Mouse (Mus musculus) kidney, adult 8-10 months (tissue): Measurements from ENCODE around the gene Mt2.

Source experiments
- DNase-seq, 2 experiments: peaks; one replicate each; pipeline ENCODE4 v3.0.0; 2022

Mt2 gene

DNA sequence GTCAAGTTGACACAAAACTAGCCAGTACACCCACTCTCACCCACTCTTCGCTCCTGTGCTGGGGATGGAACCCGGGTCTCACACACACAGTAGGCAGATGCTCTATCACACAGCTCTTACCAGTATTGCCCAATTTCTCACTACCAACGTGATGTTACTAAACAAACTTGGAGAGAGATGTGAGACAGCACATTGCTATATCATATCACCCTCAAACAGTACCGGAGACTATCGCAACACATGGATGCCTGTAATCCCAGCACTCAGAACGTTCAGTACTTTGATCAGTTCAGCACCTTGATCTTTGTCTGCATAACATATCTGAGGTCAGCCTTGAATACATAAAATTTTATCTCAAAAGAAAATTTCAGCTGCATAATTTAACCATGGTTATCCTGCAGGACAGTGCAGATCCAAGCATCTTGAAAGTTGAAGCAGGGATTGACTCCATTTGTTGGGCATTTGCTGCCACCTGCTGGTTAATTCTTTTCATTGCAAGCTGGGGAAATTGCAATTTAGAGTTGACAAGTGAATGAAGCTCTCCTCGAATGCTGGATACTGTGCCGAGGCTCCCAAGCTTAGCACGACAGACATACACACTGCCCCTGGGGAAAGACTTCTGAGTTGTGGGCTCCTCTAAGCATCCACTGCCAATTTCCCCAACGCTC, 26.9 kb downstream of the Mt2 start:
- peak in 1 of 2 experiments; percentile 65 for DNase-seq

DNA sequence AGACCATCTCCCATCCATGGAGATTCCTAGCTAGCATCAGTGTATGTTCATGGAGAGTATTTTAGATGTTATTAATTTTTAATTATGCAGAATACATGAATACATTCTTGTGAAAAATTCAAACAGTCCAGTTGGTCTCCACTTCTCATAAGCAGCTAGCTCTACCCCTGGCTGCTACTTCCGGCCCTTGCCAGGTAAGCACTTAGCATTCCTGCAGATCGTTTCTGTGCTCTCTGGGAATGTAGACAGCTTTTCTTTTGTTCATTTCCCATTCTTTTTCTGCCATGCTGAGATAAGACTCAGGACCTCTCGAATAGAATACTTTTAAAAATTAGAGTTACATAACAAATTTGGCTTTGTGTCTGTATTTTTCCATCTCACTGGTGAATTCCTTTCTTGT, 31.6 kb downstream of the Mt2 start:
- DNase-seq, result no peak

- peak; percentile 48 to 77 for DNase-seq
Observed at GRCm38 (mm10) chr8:94205736-94206135, 33.3 kb downstream of the Mt2 start.

- DNase-seq, result no peak
Observed at GRCm38 (mm10) chr8:94206256-94206655, 33.8 kb downstream of the Mt2 start.

GRCm38 (mm10) chr8:94207491-94207890, 35.0 kb downstream of the Mt2 start:
- no peak for DNase-seq

- no peak for DNase-seq
Observed at GRCm38 (mm10) chr8:94209639-94210038, 37.2 kb downstream of the Mt2 start.

- DNase-seq, result no peak
Observed at GRCm38 (mm10) chr8:94210225-94210624, 37.8 kb downstream of the Mt2 start.

- DNase-seq, result peak in 1 of 2 experiments; percentile 5
Observed at GRCm38 (mm10) chr8:94213819-94214218, 41.4 kb downstream of the Mt2 start.

- DNase-seq, result peak; percentile 99 to 100
Observed at GRCm38 (mm10) chr8:94214252-94215173, 42.0 kb downstream of the Mt2 start, which contains the start of gene Nup93. Gene Nup93, plus strand, starts transcription at chr8:94214564.
